Mouse (Mus musculus): ENCODE results near the gene Rnf25. TPM values are rescaled to one million over a fixed set of nuclear protein-coding genes. Genes with fewer than 3 reads are reported as not detected.

Rnf25 gene
- polyA plus RNA-seq (2015; fragmentation: Nextera tagmentation; extraction: Ambion mirVana) = 26.6 and 26.9 TPM in 2 replicates

DNA sequence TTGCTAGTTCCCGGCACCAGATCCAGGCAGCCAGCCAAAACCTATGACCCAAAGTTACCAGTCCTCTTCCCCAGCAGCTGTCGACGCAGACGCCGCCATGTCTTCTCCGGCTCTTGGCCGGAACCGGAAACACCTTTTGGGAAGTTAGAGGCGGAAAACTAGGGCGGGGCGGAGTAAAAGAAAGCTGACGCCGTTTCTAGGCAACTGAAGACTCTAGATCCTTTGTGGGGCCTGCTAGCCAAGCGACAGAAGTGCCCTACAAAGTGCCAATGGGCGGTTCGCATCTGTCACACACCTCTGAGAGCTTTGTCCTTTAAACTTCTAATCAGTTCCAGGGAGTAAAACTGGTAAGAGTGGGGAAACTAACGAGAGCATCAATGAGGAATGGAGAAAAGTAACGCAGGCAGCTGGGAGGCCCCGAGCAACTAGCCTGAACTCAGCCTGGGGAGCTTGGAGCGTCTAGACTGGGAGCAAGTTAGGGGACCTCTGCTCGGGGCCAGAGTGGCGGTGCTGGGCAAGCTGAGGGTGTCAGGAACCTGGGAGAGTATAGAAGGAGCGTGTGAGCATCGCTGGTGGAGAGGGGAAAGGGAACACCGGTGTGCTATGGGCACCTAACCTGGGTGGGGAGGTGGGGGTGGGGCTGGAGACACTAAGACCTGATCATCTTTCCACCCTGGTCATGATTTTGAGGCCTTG is at the start of gene Rnf25, which contains the start of gene Stk36:
Gene Rnf25 (minus strand): TSS at position 131 of the 696 bp plus-strand sequence.
Gene Stk36 (plus strand): TSS at position 179 of the 696 bp plus-strand sequence.
- Histone ChIP-seq H3K4me2 (replicated peaks; ENCODE audit: low read depth, low read length) (peak within 1 kb of the TSS; percentile 77), H3K27ac (ENCODE audit: low read length) (peak within 1 kb of the TSS; percentile 57), H3K4me1 (ENCODE audit: insufficient read depth, low read depth, low read length) (peaks cover 8% of the 10 kb centered on the region), H3K4me3 (ENCODE audit: low read depth, low read length) (peak within 1 kb of the TSS; percentile 70), H3K9me3 (ENCODE audit: low read length) (no peaks in the 10 kb centered on the region), H3K36me3 (ENCODE audit: insufficient read depth, low read length) (peaks cover 9% of the 10 kb centered on the region; the same call in 1 of the 2 replicates), H3K9ac (replicated peaks; ENCODE audit: low read depth) (peak within 1 kb of the TSS; percentile 66), H3K27me3 (replicated peaks; ENCODE audit: insufficient read depth, low read length) (no peaks in the 10 kb centered on the region)
- TF ChIP-seq CTCF (IDR thresholded peaks at IDR 0.05) = no peak
- peak; percentile 60; the same call in 1 of the 2 replicates for TF ChIP-seq EP300 (IDR thresholded peaks at IDR 0.05)
- DNase-seq (ENCODE audit: low spot score) = peak; percentile 97
- ATAC-seq = peak; percentile 95
- WGBS = 9% methylated on average over 25 of the region's 25 CpGs

DNA sequence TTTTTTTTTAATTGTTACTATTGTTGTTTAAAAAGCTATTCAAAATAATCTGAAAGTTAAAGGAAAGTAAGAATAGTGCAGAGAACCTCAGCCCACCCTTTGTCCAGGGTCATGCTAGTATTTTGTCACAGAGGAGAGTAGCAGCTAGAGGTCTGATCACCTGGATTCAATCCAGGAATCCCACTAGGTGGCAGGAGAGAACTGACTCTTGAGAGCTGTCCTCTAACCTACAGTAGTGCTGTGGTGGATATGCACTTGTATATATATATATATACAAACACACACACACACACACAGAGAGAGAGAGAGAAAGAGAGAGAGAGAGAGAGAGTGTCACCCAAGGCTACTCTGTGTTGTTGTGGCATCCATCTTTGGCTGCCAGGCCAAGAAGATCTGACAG is 42.7 kb upstream of the Rnf25 start:
- H3K4me1 ChIP-seq (ENCODE audit: insufficient read depth, low read depth, low read length) = no peaks in the 10 kb centered on the region
- H3K36me3 ChIP-seq (ENCODE audit: insufficient read depth, low read length) = no peaks in the 10 kb centered on the region
- peak; percentile 46; the same call in 1 of the 2 replicates for ATAC-seq
- H3K27ac ChIP-seq (ENCODE audit: low read length) = no peak overlapping the region
- no peak overlapping the region for H3K4me2 ChIP-seq (replicated peaks; ENCODE audit: low read depth, low read length)
- H3K9me3 ChIP-seq (ENCODE audit: low read length) = no peaks in the 10 kb centered on the region
- peak; percentile 50 for DNase-seq (ENCODE audit: low spot score)
- H3K27me3 ChIP-seq (replicated peaks; ENCODE audit: insufficient read depth, low read length) = no peaks in the 10 kb centered on the region
- TF ChIP-seq CTCF (IDR thresholded peaks at IDR 0.05) (peak; percentile 58), EP300 (IDR thresholded peaks at IDR 0.05) (no peak)
- H3K9ac ChIP-seq (replicated peaks; ENCODE audit: low read depth) = no peak overlapping the region
- H3K4me3 ChIP-seq (ENCODE audit: low read depth, low read length) = no peak overlapping the region

DNA sequence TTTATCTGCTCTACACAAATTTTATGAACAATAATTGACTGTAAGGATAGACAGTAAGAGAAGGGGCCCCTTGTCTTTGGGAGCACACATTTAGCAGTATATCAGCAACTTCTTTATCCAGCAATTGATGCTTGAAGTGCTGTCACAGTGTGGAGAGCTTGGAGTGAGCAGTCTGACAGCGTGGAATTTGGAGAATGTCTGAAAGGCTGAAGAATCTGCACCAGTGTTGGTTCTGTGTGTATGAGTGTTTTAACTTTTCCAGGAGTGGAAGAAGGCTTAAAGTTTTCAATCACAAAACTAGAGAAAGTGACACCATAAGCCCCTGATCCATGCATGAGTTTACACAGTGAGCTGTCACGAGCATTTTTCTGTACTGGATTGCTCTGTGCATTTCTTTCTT is 42.3 kb upstream of the Rnf25 start:
- Histone ChIP-seq H3K4me3 (ENCODE audit: low read depth, low read length) (no peak overlapping the region), H3K27ac (ENCODE audit: low read length) (no peak overlapping the region), H3K4me1 (ENCODE audit: insufficient read depth, low read depth, low read length) (no peaks in the 10 kb centered on the region), H3K27me3 (replicated peaks; ENCODE audit: insufficient read depth, low read length) (no peaks in the 10 kb centered on the region), H3K4me2 (replicated peaks; ENCODE audit: low read depth, low read length) (no peak overlapping the region), H3K9ac (replicated peaks; ENCODE audit: low read depth) (no peak overlapping the region), H3K9me3 (ENCODE audit: low read length) (no peaks in the 10 kb centered on the region), H3K36me3 (ENCODE audit: insufficient read depth, low read length) (no peaks in the 10 kb centered on the region)
- ATAC-seq = peak; percentile 81
- WGBS = 25% methylated on average over 2 of the region's 2 CpGs
- peak; percentile 78; the same call in 1 of the 2 replicates for TF ChIP-seq EP300 (IDR thresholded peaks at IDR 0.05)
- no peak for TF ChIP-seq CTCF (IDR thresholded peaks at IDR 0.05)
- peak; percentile 36 for DNase-seq (ENCODE audit: low spot score)

DNA sequence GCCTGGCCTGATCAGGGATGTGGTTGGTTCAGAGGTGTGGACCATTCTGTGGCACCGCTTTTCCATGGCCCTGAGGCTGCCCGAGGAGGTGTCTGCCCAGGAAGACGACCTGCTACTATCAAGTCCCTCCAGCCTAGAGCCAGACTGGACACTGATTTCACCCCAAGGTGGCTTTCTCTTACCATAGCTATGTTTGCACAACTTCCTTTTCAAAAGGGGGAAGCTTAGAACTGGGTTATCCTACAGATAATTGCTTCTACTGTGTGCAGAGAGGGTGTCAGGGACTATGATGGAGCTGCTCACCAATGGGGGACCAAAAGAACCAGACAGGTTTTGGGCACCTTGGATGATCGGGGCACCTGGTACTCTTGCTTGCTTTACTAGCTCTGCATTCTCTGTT is 31.5 kb upstream of the Rnf25 start:
- no peaks in the 10 kb centered on the region for H3K27me3 ChIP-seq (replicated peaks; ENCODE audit: insufficient read depth, low read length)
- DNase-seq (ENCODE audit: low spot score) (no peak), ATAC-seq (no peak)
- no peaks in the 10 kb centered on the region for H3K4me1 ChIP-seq (ENCODE audit: insufficient read depth, low read depth, low read length)
- H3K4me2 ChIP-seq (replicated peaks; ENCODE audit: low read depth, low read length) = no peak overlapping the region
- no peak for TF ChIP-seq EP300 (IDR thresholded peaks at IDR 0.05)
- TF ChIP-seq CTCF (IDR thresholded peaks at IDR 0.05) = no peak
- no peak overlapping the region for H3K27ac ChIP-seq (ENCODE audit: low read length)
- H3K9me3 ChIP-seq (ENCODE audit: low read length) = no peaks in the 10 kb centered on the region
- 81% methylated on average over 4 of the region's 4 CpGs for WGBS
- no peaks in the 10 kb centered on the region for H3K36me3 ChIP-seq (ENCODE audit: insufficient read depth, low read length)
- no peak overlapping the region for H3K9ac ChIP-seq (replicated peaks; ENCODE audit: low read depth)
- H3K4me3 ChIP-seq (ENCODE audit: low read depth, low read length) = no peak overlapping the region

DNA sequence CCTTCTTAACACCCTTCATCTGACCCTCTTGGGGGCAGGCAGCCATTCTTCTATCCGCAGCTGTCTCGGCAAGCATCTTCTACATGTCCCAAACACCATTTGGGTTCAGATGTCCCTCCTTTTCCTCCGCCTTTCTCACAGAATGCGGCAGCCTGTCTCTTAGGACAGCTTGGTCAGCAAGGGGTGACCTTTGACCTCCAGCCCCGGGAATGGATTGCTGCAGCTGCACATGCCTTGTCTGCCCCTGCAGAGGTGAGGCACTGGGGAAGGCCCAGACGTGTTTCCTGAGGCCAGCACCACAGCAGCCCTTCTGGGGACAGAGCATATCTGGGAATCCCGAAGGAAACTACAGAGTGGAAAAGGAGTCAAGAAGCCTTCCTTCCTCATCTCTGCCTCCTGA is 26.8 kb upstream of the Rnf25 start:
- Histone ChIP-seq H3K9me3 (ENCODE audit: low read length) (no peaks in the 10 kb centered on the region), H3K36me3 (ENCODE audit: insufficient read depth, low read length) (no peaks in the 10 kb centered on the region), H3K9ac (replicated peaks; ENCODE audit: low read depth) (no peak overlapping the region), H3K27me3 (replicated peaks; ENCODE audit: insufficient read depth, low read length) (no peaks in the 10 kb centered on the region), H3K27ac (ENCODE audit: low read length) (no peak overlapping the region), H3K4me3 (ENCODE audit: low read depth, low read length) (no peak overlapping the region), H3K4me2 (replicated peaks; ENCODE audit: low read depth, low read length) (no peak overlapping the region), H3K4me1 (ENCODE audit: insufficient read depth, low read depth, low read length) (no peaks in the 10 kb centered on the region)
- TF ChIP-seq CTCF (IDR thresholded peaks at IDR 0.05) (no peak), EP300 (IDR thresholded peaks at IDR 0.05) (no peak)
- ATAC-seq = no peak
- DNase-seq (ENCODE audit: low spot score) = no peak
- 34% methylated on average over 7 of the region's 7 CpGs for WGBS

DNA sequence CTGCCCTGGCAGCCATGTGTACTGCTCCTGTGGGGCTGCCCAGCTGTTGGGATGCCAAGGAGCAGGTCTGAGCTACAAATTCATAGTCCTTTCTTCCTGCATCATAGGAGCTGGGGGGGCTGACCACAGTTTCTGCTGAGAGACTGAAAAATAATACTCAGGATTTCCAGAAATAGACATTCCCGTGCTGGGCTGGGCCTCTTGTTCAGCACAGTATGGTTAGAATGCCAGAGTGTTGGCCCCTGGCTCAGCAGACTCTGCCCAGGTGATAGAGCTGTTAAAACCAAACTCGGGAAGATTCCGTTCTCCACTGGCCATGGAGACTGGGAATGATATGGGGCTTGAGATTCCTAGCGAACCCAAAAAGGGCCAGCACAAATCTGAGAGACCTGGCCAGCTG is 24.9 kb upstream of the Rnf25 start:
- H3K27me3 ChIP-seq (replicated peaks; ENCODE audit: insufficient read depth, low read length) = no peaks in the 10 kb centered on the region
- peak; percentile 62 for ATAC-seq
- TF ChIP-seq CTCF (IDR thresholded peaks at IDR 0.05) (no peak), EP300 (IDR thresholded peaks at IDR 0.05) (peak; percentile 70)
- H3K4me2 ChIP-seq (replicated peaks; ENCODE audit: low read depth, low read length) = 0 out of 2 replicates have a peak overlapping the region, but pooled peaks have one; percentile 6
- no peaks in the 10 kb centered on the region for H3K4me1 ChIP-seq (ENCODE audit: insufficient read depth, low read depth, low read length)
- no peaks in the 10 kb centered on the region for H3K9me3 ChIP-seq (ENCODE audit: low read length)
- 59% methylated on average over 4 of the region's 4 CpGs for WGBS
- DNase-seq (ENCODE audit: low spot score) = peak; percentile 30
- H3K36me3 ChIP-seq (ENCODE audit: insufficient read depth, low read length) = no peaks in the 10 kb centered on the region
- no peak overlapping the region for H3K4me3 ChIP-seq (ENCODE audit: low read depth, low read length)
- peak overlapping the region; percentile 62 for H3K27ac ChIP-seq (ENCODE audit: low read length)
- H3K9ac ChIP-seq (replicated peaks; ENCODE audit: low read depth) = no peak overlapping the region
